Mouse (Mus musculus): ENCODE data around the gene Smoc2. TPM values are rescaled to one million over a fixed set of nuclear protein-coding genes. Genes with fewer than 3 reads are reported as not detected.

Gene Smoc2
- not detected for polyA plus RNA-seq (2017; shearing (Covaris generic))

- no peak for ATAC-seq
These were observed at the start of gene Smoc2 for GRCm38 (mm10) chr17:14279177-14279965. TSS of gene Smoc2 (plus strand) at chr17:14279506.

GRCm38 (mm10) chr17:14230698-14231430, 48.4 kb upstream of the Smoc2 start:
- no peak for ATAC-seq

GRCm38 (mm10) chr17:14232629-14233028, 46.7 kb upstream of the Smoc2 start:
- ATAC-seq: no peak

GRCm38 (mm10) chr17:14233658-14234057, 45.6 kb upstream of the Smoc2 start:
- ATAC-seq: no peak

GRCm38 (mm10) chr17:14234774-14235389, 44.4 kb upstream of the Smoc2 start:
- no peak for ATAC-seq

GRCm38 (mm10) chr17:14237134-14237533, 42.2 kb upstream of the Smoc2 start:
- ATAC-seq: no peak

- no peak for ATAC-seq
These were observed 39.3 kb upstream of the Smoc2 start for GRCm38 (mm10) chr17:14239960-14240359.

- no peak for ATAC-seq
These were observed 36.7 kb upstream of the Smoc2 start for GRCm38 (mm10) chr17:14242634-14243033.

GRCm38 (mm10) chr17:14244195-14244965, 34.9 kb upstream of the Smoc2 start:
- no peak for ATAC-seq

GRCm38 (mm10) chr17:14246266-14246665, 33.0 kb upstream of the Smoc2 start:
- no peak for ATAC-seq

- no peak for ATAC-seq
These were observed 31.4 kb upstream of the Smoc2 start for GRCm38 (mm10) chr17:14247931-14248330.

GRCm38 (mm10) chr17:14249595-14249994, 29.7 kb upstream of the Smoc2 start:
- ATAC-seq: no peak

GRCm38 (mm10) chr17:14250401-14250800, 28.9 kb upstream of the Smoc2 start:
- no peak for ATAC-seq

GRCm38 (mm10) chr17:14252456-14252855, 26.9 kb upstream of the Smoc2 start:
- no peak for ATAC-seq

GRCm38 (mm10) chr17:14254616-14255015, 24.7 kb upstream of the Smoc2 start:
- ATAC-seq: no peak

GRCm38 (mm10) chr17:14257799-14258520, 21.3 kb upstream of the Smoc2 start:
- no peak for ATAC-seq

GRCm38 (mm10) chr17:14258906-14259305, 20.4 kb upstream of the Smoc2 start:
- no peak for ATAC-seq

- no peak for ATAC-seq
These were observed 18.3 kb upstream of the Smoc2 start for GRCm38 (mm10) chr17:14260966-14261365.

GRCm38 (mm10) chr17:14262217-14262616, 17.1 kb upstream of the Smoc2 start:
- ATAC-seq: no peak

GRCm38 (mm10) chr17:14268001-14268400, 11.3 kb upstream of the Smoc2 start:
- no peak for ATAC-seq

GRCm38 (mm10) chr17:14273386-14273785, 5.9 kb upstream of the Smoc2 start:
- ATAC-seq: no peak

GRCm38 (mm10) chr17:14277310-14277709, 2.0 kb upstream of the Smoc2 start:
- ATAC-seq: no peak

All from CD4-positive, CD25-positive, alpha-beta regulatory T cell, adult 4 months (primary cell).